Mouse (Mus musculus) right cerebral cortex, postnatal 36 days (tissue): ENCODE data around the gene Amz2.
A peak's percentile ranks its signal among the peaks of the same experiment; 100 is the strongest.

Experiments used
- DNase-seq, 2 experiments: peaks; one replicate each; pipeline ENCODE4 v3.0.0; 2022; ENCODE audit warnings: low spot score in 2 of 2, mixed read lengths in 1 of 2

The Amz2 gene

DNA sequence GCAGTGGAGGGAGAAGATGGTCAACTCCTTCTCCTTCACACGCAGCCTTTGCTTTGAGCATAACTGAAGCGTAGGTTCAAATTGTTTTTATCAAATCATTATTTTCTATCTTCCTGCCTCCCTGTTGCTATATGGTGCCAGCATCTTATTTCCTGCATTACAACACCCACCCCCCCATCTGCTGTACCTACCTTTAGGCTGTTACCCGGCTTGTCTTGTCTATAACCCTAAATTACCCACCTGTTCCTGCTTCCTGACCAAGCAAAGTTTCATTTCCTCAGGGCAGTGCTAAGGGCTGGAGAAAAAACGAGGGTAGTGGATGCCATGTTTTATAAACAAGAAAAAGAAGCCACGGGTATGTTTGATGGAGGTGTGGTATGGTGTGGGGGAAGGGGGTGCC, 4.5 kb upstream of the Amz2 start:
- DNase-seq, result no peak

GRCm38 (mm10) chr11:109422263-109422662, 3.5 kb upstream of the Amz2 start:
- DNase-seq, result no peak

GRCm38 (mm10) chr11:109423294-109423693, 2.5 kb upstream of the Amz2 start:
- no peak for DNase-seq

DNA sequence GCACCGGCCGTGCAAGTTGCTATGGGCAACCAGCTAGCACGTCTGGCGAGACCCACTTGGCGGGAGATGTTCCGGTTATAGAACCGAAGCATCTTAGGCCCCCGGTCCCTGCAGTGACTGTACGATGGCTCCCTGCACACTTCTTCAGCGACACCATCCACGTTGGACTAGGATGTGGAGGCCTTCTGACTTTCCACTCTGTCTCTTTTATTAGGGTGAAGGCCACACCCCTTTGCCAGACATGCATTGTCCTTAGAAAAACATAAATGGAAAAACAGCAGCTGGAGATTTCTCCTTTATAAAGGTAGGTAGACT, 483 bp downstream of the Amz2 start:
- no peak for DNase-seq

GRCm38 (mm10) chr11:109427353-109427752, 1.6 kb downstream of the Amz2 start:
- no peak for DNase-seq

- DNase-seq, result no peak
These were observed 8.6 kb downstream of the Amz2 start for GRCm38 (mm10) chr11:109434233-109434798.

- DNase-seq, result no peak
These were observed 11.1 kb downstream of the Amz2 start for GRCm38 (mm10) chr11:109436889-109437288.

DNA sequence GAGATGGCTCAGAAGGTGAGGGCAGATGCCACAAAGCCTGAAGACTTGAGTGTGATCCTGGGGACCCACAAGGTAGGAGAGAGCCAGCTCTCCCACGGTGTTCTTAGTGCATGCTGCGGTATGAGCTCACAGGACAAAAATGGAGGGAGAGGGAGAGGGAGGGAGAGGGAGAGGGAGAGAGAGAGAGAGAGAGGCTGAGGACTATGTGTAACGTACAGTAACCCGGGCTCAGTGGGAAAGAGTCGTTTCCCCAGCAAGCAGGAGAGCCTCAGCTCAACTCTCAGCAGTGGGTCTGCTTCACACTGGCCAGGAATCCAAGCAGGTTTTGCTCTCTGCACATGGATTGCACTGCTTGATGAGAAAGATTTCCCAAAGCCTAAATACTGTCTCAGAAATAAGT, 13.5 kb downstream of the Amz2 start:
- DNase-seq, result no peak

- peak; percentile 26 to 48 for DNase-seq
These were observed 14.1 kb downstream of the Amz2 start for GRCm38 (mm10) chr11:109439829-109440340.

- no peak for DNase-seq
These were observed 14.9 kb downstream of the Amz2 start for GRCm38 (mm10) chr11:109440641-109441040.

- no peak for DNase-seq
These were observed 15.4 kb downstream of the Amz2 start for GRCm38 (mm10) chr11:109441119-109441518.

DNA sequence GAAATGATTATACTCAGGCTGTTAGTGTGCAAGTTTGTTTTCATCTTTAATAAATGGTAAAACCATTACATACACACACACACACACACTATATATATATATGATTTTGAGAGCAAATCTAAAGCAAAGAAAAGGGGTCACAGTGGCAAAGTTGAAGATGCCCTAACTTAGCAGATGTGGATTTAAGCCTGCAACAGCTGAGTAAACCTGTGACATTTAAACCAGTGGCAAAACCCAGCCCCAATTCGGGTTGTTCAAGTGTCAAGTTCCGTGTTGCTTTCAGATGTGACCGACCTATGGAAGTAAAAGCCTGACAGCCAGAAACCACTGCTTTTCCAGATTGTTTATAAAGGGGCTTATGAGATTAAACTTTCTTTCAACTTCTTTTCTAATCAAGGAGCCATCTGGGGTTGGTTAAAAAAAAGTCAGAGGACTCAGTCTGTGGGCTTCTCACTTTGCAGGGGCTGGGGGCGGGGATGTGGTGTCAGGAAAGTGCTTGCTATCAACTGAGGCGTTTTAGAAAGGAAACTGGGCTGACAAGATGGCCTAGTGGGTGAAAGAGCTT, 16.5 kb downstream of the Amz2 start:
- DNase-seq, result no peak

GRCm38 (mm10) chr11:109443468-109444263, 17.9 kb downstream of the Amz2 start:
- no peak for DNase-seq

GRCm38 (mm10) chr11:109444600-109444999, 18.9 kb downstream of the Amz2 start:
- DNase-seq, result no peak

DNA sequence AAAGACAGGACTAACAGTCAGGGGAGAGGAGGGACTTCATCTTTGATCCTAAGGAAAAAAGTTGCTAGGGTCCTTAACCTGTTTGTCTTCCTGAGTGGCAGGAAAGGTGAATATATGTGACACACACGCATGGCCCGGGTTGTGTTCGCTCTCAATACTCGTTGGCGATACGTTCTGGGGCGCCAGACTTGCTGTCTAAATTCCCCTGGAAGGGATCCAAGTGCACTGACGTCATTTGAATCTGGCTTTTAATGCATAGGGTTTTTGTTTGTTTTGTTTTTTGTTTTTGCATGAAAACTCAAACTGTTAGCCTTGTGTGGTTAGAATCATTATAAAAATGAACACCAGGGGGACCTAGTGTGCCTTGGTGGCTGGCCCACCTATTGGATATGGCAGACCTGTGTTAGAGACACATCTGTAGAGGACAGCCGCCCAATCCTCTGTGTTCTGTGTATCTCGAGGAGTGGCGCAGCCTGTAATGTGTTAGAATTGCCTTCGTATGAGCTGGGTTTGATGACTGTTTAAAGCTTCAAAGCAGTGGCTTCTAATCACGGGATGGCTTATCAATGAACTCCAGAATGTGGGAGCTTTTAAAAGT, 19.8 kb downstream of the Amz2 start:
- no peak for DNase-seq

DNA sequence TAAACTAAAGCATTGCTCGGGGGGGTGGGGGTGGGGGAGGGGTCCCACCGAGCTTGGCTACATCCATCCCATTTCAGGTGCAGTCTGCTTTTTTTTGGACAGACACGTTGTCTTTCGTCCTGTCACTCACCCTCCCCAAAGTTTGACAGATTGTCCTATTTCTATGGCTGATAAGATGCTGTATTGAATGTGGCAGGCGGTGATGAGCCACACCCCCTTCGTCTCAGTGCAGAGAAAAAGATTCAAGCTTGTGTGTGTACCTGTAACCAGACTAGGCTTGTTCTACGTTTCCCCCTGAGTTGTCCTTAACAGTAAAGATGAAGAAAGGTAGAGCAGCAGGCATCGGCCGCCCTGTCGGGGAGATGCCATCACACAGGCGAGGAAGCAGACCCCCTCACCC, 25.4 kb downstream of the Amz2 start:
- no peak for DNase-seq

- DNase-seq, result no peak
These were observed 30.5 kb downstream of the Amz2 start for GRCm38 (mm10) chr11:109456261-109456660.

- DNase-seq, result peak in 1 of 2 experiments; percentile 50
These were observed 32.4 kb downstream of the Amz2 start for GRCm38 (mm10) chr11:109458165-109458564.

GRCm38 (mm10) chr11:109460586-109460985, 34.8 kb downstream of the Amz2 start:
- DNase-seq, result no peak

DNA sequence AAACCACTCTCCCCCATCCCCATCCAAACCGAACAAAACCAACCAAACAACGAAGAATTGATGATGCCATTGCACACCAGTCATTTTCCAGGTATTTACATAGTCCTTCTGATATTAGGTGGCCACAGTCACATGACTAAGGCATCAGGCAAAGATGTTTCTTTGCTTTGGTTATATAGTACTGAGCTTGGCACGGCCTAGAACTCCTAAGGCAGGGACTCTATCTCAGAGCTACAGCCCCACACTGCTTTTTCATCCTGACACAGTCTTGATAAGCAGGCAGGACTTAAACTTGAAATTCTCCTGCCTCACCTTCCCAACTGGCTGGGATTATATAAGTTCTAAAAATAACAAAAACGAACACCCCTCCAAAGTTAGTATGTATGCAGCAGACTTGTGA, 39.3 kb downstream of the Amz2 start:
- DNase-seq, result no peak

DNA sequence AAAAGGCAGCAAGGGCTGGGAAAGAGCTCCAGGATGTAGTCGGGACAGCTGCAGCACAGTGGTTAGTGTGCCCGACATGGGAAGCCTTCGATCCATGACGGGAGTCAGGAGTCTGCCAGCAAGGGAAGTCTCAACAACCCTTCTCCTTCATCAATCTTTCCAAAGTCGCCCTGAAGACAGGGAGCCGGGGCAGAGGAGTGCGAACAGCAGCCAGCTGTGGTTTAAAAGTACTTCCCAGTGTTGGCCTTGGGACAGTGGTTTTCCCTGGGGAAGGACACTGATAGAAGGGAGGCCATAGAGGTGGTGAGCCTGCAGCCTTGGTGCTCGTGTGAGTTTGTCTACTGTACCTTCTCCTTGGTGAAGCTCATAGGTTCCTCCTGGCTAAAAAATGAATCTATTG, 41.2 kb downstream of the Amz2 start:
- DNase-seq, result no peak

- DNase-seq, result no peak
These were observed 42.4 kb downstream of the Amz2 start for GRCm38 (mm10) chr11:109468133-109468532.

DNA sequence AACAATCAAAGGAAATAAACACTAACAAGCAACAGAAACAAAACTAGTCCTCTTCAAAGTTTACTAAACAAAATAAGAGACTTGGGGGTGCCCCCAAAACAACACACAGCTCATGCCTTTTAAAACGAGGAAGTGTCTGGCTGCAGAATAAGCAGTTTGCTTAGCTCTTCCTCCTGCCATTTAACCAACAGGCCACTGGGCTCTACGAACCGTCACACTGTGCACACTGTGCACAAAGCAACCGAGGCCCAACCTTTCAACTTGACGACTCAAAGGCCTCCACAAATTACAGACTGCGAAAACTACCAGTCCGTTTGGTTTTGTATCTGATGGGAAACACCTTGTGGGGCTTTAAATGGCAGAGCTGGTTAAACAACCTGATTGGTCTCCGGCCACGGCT, 44.4 kb downstream of the Amz2 start:
- no peak for DNase-seq
